Mouse (Mus musculus) heart, embryonic 14.5 days (tissue): ENCODE measurements around the gene Prn. TPM values are rescaled to one million over a fixed set of nuclear protein-coding genes. Genes with fewer than 3 reads are reported as not detected.

Source experiments
- ATAC-seq: fragments of 200-750 bp; cut with Nextera tagmentation; 2 replicates; pipeline ENCODE4 v1.8.0; 2017; ENCODE audit warnings: low read depth, moderate TSS enrichment; ENCODE audit not compliant: insufficient number of reproducible peaks, insufficient read depth, low FRiP score
- H3K27ac ChIP-seq, 2 experiments: fragments of 200-500 bp in 1 of 2; fragments of 300-500 bp in 1 of 2; sonication (generic) in 1 of 2; replicated peaks in 1 of 2; 2 replicates each; pipeline ENCODE4 v1.5.1; 2012 to 2014; ENCODE audit warnings: low read depth in 2 of 2, low read length in 2 of 2, control low read depth in 1 of 2, mild to moderate bottlenecking in 1 of 2, mixed read lengths in 1 of 2; ENCODE audit not compliant: control insufficient read depth in 1 of 2, insufficient read depth in 1 of 2
- H3K27me3 ChIP-seq: fragments of 300-500 bp; sonication (generic); 2 replicates; pipeline ENCODE4 v1.6.1; 2014; ENCODE audit warnings: mild to moderate bottlenecking, low read length, control low read depth; ENCODE audit not compliant: control insufficient read depth, insufficient read depth
- H3K36me3 ChIP-seq: fragments of 300-500 bp; sonication (generic); 2 replicates; pipeline ENCODE4 v1.6.1; 2014; ENCODE audit warnings: mild to moderate bottlenecking, control low read depth, low read length, mixed read lengths; ENCODE audit not compliant: control insufficient read depth, insufficient read depth
- H3K4me1 ChIP-seq, 2 experiments: fragments of 200-500 bp in 1 of 2; fragments of 300-500 bp in 1 of 2; sonication (generic) in 1 of 2; 2 replicates each; pipeline ENCODE4 v1.6.1; 2012 to 2014; ENCODE audit warnings: low read length in 2 of 2, control low read depth in 1 of 2, mixed read lengths in 1 of 2; ENCODE audit not compliant: control insufficient read depth in 2 of 2, insufficient read depth in 2 of 2
- H3K4me2 ChIP-seq: fragments of 300-500 bp; sonication (generic); 2 replicates; pipeline ENCODE4 v1.6.1; 2014; ENCODE audit warnings: mild to moderate bottlenecking, low read length
- H3K4me3 ChIP-seq, 2 experiments: fragments of 200-500 bp in 1 of 2; fragments of 300-500 bp in 1 of 2; sonication (generic) in 1 of 2; 2 replicates each; pipeline ENCODE4 v1.5.1; 2012 to 2014; ENCODE audit warnings: low read length in 2 of 2, mild to moderate bottlenecking in 2 of 2, control low read depth in 1 of 2, low read depth in 1 of 2, moderate library complexity in 1 of 2; ENCODE audit not compliant: control insufficient read depth in 1 of 2, insufficient read depth in 1 of 2
- H3K9ac ChIP-seq: fragments of 300-500 bp; sonication (generic); 2 replicates; pipeline ENCODE4 v1.6.1; 2014; ENCODE audit warnings: mild to moderate bottlenecking, low read length
- H3K9me3 ChIP-seq: fragments of 300-500 bp; sonication (generic); 2 replicates; pipeline ENCODE4 v1.6.1; 2016; ENCODE audit warnings: low read length, control low read depth; ENCODE audit not compliant: control insufficient read depth
- WGBS: fragments of 180-500 bp; shearing (Covaris S2); extraction: QIAGEN DNeasy Blood & Tissue Kit; methylation state at CpG from one replicate; pipeline ENCODE4 v1.1.7; 2014; 5-methylcytosine and 5-hydroxymethylcytosine counted together
- polyA plus RNA-seq: library from polyadenylated mRNA; unstranded; fragments of >200 nt; fragmentation: Nextera tagmentation; extraction: Ambion mirVana; gene quantifications from 2 replicates; pipeline ENCODE4 v1.2.1, GENCODE M21; 2014

The Prn gene
- polyA plus RNA-seq, 1 experiment from 2014 or later = not detected

- H3K4me3 ChIP-seq = no peak overlapping the region
- H3K27ac ChIP-seq = no peak overlapping the region
- H3K27me3 ChIP-seq = no peaks in the 10 kb centered on the region
- H3K9ac ChIP-seq = no peak overlapping the region
- H3K4me1 ChIP-seq = peaks cover 3 to 6% of the 10 kb centered on the region in 2 experiments
- 39% methylated on average over 3 of the region's 3 CpGs for WGBS
- ATAC-seq = no peak
- no peak overlapping the region for H3K4me2 ChIP-seq
- no peaks in the 10 kb centered on the region for H3K9me3 ChIP-seq
- H3K36me3 ChIP-seq = peaks cover 15% of the 10 kb centered on the region
Observed at GRCm38 (mm10) chr2:131940506-131940905, 30.7 kb downstream of the Prn start.

- H3K4me3 ChIP-seq = no peak overlapping the region
- H3K4me1 ChIP-seq = peaks cover 0 to 5% of the 10 kb centered on the region in 2 experiments; a peak in 2 of 4 replicates
- no peak overlapping the region for H3K9ac ChIP-seq
- no peak overlapping the region for H3K27ac ChIP-seq
- ATAC-seq = no peak
- H3K4me2 ChIP-seq = no peak overlapping the region
- H3K9me3 ChIP-seq = no peaks in the 10 kb centered on the region
- 88% methylated on average over 6 of the region's 6 CpGs for WGBS
- peaks cover 12% of the 10 kb centered on the region for H3K36me3 ChIP-seq
- no peaks in the 10 kb centered on the region for H3K27me3 ChIP-seq
Observed at GRCm38 (mm10) chr2:131941501-131941900, 31.7 kb downstream of the Prn start.

GRCm38 (mm10) chr2:131944370-131944769, 34.6 kb downstream of the Prn start:
- no peak overlapping the region for H3K27ac ChIP-seq
- no peaks in the 10 kb centered on the region for H3K9me3 ChIP-seq
- H3K9ac ChIP-seq = no peak overlapping the region
- ATAC-seq = no peak
- 31% methylated on average over 1 of the region's 1 CpGs for WGBS
- peaks cover 0 to 5% of the 10 kb centered on the region in 2 experiments; a peak in 3 of 4 replicates for H3K4me1 ChIP-seq
- H3K4me2 ChIP-seq = no peak overlapping the region
- H3K27me3 ChIP-seq = no peaks in the 10 kb centered on the region
- H3K4me3 ChIP-seq = no peak overlapping the region
- no peaks in the 10 kb centered on the region for H3K36me3 ChIP-seq

- Histone ChIP-seq H3K9me3 (no peaks in the 10 kb centered on the region), H3K9ac (no peak overlapping the region), H3K36me3 (no peaks in the 10 kb centered on the region), H3K27me3 (no peaks in the 10 kb centered on the region), H3K4me3 (no peak overlapping the region), H3K4me2 (no peak overlapping the region), H3K4me1 (peaks cover 0 to 5% of the 10 kb centered on the region in 2 experiments; a peak in 3 of 4 replicates), H3K27ac (no peak overlapping the region)
- 54% methylated on average over 8 of the region's 8 CpGs for WGBS
- ATAC-seq = no peak
Observed at GRCm38 (mm10) chr2:131945225-131945624, 35.5 kb downstream of the Prn start.

GRCm38 (mm10) chr2:131945765-131946164, 36.0 kb downstream of the Prn start:
- Histone ChIP-seq H3K4me3 (no peak overlapping the region), H3K4me1 (peaks cover 4 to 10% of the 10 kb centered on the region in 2 experiments; a peak in 3 of 4 replicates), H3K9me3 (no peaks in the 10 kb centered on the region), H3K27me3 (no peaks in the 10 kb centered on the region), H3K36me3 (no peaks in the 10 kb centered on the region), H3K9ac (no peak overlapping the region), H3K27ac (no peak overlapping the region), H3K4me2 (no peak overlapping the region)
- 81% methylated on average over 6 of the region's 6 CpGs for WGBS
- ATAC-seq = no peak

GRCm38 (mm10) chr2:131946351-131946750, 36.6 kb downstream of the Prn start:
- H3K4me2 ChIP-seq = no peak overlapping the region
- no peak overlapping the region for H3K9ac ChIP-seq
- no peaks in the 10 kb centered on the region for H3K9me3 ChIP-seq
- no peak overlapping the region for H3K4me3 ChIP-seq
- 91% methylated on average over 16 of the region's 16 CpGs for WGBS
- peaks cover under 1% of the 10 kb centered on the region; the same call in 1 of the 2 replicates for H3K27me3 ChIP-seq
- H3K27ac ChIP-seq = no peak overlapping the region
- H3K4me1 ChIP-seq = peaks cover 5 to 10% of the 10 kb centered on the region in 2 experiments; a peak in 3 of 4 replicates
- ATAC-seq = no peak
- no peaks in the 10 kb centered on the region for H3K36me3 ChIP-seq

GRCm38 (mm10) chr2:131948156-131948555, 38.4 kb downstream of the Prn start:
- Histone ChIP-seq H3K36me3 (no peaks in the 10 kb centered on the region), H3K9ac (no peak overlapping the region), H3K4me3 (no peak overlapping the region), H3K27me3 (peaks cover 15% of the 10 kb centered on the region), H3K4me1 (peaks cover 9 to 17% of the 10 kb centered on the region in 2 experiments; a peak in 3 of 4 replicates), H3K27ac (no peak overlapping the region), H3K4me2 (no peak overlapping the region), H3K9me3 (no peaks in the 10 kb centered on the region)
- no peak for ATAC-seq
- 72% methylated on average over 3 of the region's 3 CpGs for WGBS
